Mouse (Mus musculus): Measurements from ENCODE around the gene Abracl. TPM values are rescaled to one million over a fixed set of nuclear protein-coding genes. Genes with fewer than 3 reads are reported as not detected.

The Abracl gene
- total RNA-seq (2021): 10 to 100 TPM; 31.5 to 32.7 TPM
- long read RNA-seq, transcript Abracl-201 (3 exons, 846 nt): major isoform, 8 of 9 reads
- long read RNA-seq, partial matches to known transcripts: 0 of 9 reads
- long read RNA-seq, other reads (novel, unspliced or antisense): 1 of 9 reads

DNA sequence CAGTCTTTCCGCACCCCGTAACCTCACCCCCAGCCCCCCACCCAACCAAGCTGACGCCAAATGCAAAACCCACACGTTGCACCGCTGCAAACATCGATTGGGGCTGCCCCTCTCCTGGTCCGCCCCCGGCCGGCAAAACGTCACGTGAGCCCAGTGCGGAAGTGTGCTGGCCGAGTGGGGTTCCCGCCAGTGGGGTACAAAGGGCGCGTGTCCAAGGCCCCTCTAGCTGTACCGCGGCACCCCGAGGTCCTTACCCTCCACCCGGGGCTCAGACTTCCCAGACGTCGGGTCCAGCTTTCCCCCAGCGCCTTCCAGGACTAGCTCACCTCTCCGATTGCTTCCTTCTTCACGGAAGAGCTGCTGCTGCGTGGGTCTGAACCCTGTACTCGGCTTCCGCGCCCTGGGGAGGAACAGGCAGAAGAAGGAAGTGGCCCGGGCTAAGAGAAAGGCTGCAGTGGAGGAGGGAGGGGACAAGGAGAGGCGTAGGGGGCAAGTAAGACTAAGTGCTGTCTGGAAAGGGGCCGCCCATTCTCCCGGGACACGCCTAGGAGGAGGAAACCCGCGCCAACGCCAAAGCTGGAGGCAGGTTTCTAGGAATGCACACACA is at the start of gene Abracl:
Gene Abracl (minus strand): TSS at position 548 of the 607 bp plus-strand sequence.
- peak in 1 of 2 experiments; percentile 62 for DNase-seq (ENCODE audit: low spot score in 2 of 2)

DNA sequence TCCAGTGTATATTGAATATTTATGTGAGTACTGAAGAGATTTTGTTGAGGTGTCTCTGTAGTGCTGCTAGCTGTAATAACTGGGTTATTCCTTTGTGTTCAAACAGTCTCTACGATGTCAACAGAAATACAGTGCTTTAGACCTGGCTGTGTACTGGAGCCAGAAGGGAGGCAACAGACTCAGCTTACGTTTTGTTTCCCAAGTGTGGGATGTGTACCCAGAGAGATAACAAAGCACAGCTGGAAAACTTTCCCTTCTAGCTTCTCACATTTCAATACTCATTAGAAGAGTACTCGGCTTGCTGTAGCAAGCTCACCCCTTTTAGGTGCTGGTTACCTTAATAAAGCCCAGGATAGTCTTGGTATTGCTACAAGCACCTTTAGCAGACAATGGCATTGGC is 49.8 kb upstream of the Abracl start:
- no peak for DNase-seq (ENCODE audit: low spot score in 2 of 2)

DNA sequence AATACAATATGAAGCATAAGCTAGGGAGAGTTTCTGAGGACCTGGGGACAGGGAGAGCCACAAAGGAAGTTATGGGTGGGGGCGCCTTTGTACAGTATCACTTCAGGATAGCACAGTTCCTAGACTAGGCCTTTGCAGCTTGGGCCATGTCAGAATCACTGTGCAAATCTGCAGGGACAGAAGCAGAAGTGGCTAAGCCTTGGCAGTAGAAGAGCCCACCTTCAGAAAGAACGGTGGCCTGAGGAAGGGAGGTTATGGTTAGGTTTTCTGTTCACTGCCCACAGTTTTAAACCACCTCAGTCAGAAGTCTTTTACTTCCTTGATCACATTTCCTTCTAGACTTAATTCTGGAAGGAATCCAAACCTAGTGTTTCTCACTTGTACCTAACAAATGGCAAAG is 47.5 kb upstream of the Abracl start:
- DNase-seq (ENCODE audit: low spot score in 2 of 2): no peak

DNA sequence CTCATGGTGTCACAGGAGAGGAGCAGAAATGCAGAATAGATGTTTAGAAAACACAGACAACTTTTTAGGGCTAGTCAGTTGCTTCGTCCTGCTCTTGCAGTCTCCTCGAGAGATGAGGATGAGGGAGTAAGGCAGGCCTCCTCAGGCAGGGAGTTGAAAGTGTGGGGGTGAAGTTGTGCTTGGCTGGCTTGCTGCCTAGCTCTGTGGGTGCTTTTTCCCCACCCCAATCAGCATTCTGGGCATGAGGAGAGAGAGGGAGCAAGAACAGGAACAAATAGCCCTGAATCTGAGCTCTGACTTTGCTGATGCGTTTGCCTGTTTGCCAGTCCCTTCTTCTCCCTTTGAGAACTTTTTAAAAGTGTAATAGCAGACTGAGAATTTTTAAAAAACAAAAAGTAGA is 47.1 kb upstream of the Abracl start:
- DNase-seq (ENCODE audit: low spot score in 2 of 2): peak; percentile 68 to 82

DNA sequence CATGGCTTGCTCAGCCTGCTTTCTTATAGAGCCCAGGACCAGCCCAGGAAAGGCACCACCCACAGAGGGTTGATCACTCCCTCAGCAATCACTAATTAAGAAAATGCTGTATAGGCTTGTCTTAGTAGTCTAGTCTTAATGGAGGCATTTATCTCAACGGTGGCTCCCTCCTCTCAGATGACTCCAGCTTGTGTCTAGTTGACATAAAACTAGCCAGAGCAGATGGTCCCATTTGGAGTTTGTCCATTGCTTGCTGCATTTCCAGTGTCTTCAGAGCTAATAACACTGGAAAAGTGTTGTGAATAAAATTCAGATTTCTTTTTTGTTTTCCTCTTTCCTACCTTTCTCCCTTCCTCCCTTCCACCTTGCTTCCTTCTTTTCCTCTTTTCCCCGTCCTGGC is 46.5 kb upstream of the Abracl start:
- DNase-seq (ENCODE audit: low spot score in 2 of 2): peak in 1 of 2 experiments; percentile 28

DNA sequence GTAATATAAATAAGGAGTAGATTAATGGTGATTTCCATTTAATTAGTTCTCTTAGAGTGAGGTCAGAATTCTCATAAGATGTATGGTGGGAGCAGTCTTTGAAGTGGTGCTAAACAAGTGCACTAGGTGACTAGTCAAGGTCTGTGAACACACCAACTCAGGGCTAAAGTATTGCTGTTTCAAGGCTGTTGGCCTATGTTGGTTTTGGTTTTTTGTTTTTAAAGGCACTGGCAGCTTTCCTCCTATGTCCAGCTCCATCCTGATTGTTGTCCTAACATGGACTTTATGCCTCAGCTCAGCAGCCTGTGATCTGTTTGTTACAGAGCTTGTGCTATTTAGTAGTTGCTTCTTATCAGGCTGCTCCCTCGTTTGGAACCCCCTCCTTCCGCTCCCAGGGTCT is 45.8 kb upstream of the Abracl start:
- DNase-seq (ENCODE audit: low spot score in 2 of 2): no peak

DNA sequence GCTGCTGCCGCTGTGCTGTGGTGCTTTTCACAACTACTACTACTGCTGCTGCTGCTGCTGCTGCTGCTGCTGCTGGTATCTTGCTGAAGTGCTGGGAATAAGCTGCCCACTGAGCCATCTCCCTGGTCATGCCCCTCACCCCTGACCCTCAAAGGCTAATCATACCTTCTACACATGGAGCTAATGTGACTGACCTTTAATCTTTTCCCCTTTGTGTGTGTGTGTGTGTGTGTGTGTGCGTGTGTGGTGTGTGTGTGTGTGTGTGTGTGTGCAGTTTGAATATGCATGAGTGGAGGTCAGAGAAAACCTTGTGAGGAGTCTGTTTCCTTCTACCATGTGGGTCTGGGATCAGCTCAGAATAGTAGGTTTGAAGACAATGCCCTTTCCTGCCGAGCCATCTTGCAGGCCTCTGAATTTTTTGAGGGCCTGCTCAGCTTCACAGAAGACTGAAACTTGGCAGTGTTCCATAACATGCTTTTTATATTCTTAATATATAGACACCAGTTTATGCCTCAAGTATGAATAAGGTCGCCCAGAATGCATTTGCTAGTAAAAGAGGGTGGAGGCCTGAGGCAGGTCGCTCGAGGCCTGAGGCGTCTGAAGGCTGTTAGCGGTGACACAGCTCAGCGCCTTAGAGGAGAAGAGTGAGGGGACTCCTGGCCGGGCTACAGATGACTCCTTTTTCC is 44.8 kb upstream of the Abracl start:
- DNase-seq (ENCODE audit: low spot score in 2 of 2): no peak

DNA sequence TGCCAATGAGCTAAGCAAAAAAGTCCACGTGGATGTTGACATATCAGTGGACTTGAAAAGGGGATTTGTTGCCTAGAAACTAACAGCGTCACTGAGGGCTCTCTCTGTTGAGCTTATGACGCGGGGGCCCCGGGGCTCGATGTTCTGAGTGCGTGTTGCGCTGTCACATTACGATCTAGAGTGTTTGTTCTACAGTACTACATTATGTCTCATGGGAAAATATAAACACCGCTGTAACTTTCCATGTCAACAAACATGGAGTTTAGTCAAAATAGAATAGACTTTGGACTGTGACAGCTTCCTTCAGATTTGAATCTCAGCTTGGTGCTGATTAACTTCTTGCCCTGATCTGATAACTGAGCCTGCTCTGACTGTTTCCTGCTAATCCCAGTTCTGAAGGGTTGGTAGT is 42.9 kb upstream of the Abracl start:
- no peak for DNase-seq (ENCODE audit: low spot score in 2 of 2)

DNA sequence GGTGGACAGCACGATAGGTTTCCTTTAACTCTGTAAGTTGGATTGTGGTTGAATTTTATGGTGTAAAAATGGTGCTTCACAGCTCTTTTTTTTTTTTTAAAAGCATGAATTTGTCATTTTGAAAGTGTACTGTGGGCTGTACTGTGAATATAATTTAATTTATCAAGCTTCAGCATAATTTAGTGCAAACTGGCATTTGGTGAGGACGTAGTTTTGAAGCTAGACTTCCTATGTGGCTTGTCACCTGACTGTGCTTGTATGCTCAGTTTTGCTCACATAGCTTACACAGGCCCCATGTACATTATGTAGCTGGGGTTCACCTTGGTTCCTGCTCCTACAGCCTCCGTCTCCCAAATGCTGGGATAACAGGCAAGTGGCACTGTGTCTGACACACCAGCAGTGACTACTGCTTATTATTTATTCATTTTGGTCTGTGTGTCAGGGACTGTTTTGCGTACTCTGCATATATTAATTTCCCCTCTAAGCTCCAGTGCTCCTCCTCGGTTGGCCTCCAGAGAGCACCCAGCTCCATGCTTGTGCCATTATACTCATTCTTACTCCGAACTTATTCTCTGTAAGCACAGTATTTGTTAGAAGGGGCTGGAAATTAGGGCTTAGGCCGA is 41.6 kb upstream of the Abracl start:
- DNase-seq (ENCODE audit: low spot score in 2 of 2): no peak

DNA sequence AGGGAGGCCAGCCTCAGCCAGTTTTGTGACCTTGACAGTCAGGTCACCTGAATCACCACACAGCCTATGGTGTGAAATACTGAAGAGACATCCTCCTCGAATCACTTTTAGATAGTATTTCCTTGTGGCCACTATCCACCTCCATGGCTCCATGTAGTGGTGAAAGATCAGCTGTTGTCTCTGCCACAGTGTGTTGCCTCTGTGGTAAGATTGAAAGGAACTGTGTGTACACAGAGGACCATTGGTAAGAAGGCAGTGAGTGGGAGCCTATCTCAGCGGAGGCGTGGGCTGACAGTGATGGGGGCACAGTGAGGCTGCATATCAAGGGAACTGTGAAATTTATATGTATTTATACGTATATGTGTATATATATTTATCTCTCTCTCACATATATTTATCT is 38.4 kb upstream of the Abracl start:
- no peak for DNase-seq (ENCODE audit: low spot score in 2 of 2)

DNA sequence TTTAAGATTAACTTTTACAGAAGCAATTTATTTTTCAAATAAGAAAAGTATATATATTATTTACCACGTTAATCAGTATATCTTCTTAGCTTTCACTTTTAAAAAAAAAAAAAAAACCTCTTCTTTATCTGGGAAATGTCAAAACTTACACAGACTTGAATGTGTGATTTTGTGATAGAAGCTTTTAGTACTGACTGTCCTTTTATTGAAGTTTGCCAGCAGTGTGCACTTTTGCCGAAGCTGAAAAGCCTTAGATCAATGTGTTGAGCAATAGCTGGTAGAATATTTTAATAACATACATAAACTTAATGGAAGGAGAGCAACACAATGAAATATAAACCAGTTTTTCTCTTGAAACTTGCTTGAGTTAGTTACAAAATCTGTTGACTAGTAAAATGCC is 37.7 kb upstream of the Abracl start:
- no peak for DNase-seq (ENCODE audit: low spot score in 2 of 2)

DNA sequence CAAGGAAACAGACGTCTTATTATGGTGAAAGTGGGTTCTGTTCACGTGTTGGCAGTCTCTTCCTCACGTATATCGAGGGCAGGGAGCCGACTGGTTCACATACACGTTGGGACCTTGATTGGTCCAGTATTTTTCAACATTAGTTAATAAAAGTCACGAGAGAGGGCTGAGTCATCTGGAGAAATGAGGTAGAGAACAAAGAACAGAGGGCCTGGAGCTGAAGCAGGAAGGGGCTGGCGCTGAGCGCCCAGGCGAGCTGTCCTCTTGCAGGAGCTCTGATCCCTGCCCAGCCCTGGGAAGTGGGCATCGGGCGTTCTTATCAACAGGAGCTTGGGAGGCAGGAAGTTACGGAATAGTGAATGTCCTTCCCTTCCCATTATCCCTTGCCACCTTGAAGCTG is 36.7 kb upstream of the Abracl start:
- DNase-seq (ENCODE audit: low spot score in 2 of 2): no peak

DNA sequence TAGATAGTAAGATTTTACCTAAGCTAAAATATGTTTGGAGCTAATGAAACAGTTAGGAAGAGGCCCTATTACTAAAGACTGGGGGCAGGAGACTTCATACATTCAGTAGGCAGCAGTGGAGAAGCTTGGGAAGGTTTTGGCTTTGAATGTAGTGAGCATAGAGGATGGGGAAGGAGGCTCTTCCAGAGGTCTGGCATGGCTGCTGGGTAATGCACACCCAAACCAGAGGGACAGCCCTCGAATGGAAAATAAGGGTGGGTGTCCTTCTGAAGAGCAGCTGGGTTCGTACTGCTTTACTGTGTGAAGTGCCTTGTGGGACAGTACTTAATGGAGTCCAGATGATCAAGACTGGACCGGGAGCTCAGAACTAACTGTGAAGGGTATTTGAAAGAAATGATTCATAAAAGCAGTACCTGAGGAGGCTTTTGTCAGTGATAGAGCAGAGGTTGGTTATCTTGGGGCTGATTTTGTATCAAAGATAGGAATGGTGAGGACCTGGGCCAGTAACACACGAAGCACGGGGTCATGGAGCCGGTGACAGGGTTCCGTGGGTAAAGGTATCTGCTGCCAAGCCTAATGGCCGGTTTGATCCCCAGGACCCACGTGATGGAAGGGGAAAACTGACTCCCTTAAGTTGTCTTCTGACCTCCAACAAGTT is 35.7 kb upstream of the Abracl start:
- DNase-seq (ENCODE audit: low spot score in 2 of 2): no peak

DNA sequence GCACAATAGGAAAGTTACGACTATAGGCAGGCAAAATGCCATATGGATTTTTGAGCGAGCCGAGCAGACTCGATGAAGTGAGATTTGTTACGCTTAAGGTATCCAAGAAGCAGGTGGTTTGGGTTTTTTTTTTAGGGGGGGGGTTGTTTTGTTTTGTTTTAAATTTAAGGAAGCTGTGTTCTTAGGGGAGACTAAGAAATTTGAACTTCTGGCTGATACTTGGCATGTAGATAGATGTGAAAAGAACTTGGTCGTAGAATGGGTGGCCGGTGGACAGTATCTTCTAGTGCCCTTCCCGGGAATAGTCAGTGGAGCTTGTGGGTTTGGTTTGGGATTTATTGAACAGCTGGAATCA is 33.3 kb upstream of the Abracl start:
- DNase-seq (ENCODE audit: low spot score in 2 of 2): no peak

DNA sequence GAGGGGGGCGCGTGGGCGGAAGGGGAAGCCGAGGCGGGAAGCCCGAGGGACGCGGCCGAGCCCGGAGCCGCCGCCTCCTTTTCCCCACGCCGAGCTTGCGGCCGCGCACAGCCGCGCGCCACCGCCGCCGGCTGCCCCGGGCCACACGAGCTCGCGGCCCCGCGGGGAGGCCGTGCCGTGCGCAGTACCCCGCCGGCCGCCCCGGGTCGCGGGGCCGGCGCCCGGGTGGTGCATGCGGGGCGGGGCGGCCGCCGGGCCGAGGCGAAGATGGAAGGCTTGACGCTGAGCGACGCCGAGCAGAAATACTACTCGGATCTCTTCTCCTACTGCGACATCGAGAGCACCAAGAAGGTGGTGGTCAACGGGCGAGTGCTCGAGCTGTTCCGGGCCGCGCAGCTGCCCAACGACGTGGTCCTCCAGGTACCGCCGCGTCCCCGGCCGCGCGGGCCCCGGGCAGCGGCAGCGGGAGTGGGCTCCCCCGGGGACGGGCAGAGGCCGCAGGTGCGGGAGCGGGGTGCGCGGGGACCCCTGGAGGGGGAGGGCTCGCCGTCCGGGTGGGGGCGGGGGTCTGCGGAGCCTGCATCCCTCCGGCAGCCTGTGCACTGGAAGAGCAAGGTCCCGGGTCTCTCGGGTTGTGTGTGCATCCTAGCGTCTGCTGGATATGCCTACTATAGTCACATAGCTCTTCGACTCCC is 32.8 kb upstream of the Abracl start, which contains the start of gene Reps1:
Gene Reps1 (plus strand): TSS at position 166 of the 695 bp plus-strand sequence.
- DNase-seq (ENCODE audit: low spot score in 2 of 2): peak in 1 of 2 experiments; percentile 35

DNA sequence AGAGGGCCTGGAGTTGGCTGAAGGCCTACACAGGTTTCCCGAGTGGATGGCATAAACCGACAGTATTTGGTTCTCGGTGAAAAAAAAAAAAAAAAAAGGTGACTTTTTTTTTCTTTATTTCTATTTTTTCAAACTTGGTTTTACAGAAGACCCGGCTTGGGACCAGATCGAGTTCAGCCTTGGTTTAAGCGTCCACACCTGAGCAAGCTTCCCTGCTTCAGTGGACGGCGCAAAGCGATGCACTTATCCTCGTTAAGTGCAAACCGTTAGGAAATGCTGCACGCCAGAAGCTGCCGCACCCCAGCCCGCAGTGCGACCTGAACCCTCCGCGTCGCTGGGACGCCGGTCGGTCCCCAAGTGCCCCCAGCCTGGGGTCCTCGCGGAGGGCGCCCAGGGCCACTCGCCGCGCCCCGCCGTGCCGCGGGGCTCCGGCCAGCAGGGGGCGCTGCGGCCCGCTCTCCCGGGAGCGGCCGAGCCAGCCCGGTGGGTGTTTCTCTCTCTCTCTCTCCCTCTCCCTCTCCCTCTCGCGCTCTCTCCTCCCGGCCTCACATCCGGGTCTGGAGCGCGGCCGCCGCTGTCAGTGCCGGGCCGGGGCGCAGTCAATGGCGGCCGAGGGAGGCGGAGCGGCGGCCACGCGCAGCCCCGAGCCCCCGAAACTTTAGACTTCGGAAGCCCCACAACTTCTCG is 32.1 kb upstream of the Abracl start:
- DNase-seq (ENCODE audit: low spot score in 2 of 2): peak; percentile 72 to 86

DNA sequence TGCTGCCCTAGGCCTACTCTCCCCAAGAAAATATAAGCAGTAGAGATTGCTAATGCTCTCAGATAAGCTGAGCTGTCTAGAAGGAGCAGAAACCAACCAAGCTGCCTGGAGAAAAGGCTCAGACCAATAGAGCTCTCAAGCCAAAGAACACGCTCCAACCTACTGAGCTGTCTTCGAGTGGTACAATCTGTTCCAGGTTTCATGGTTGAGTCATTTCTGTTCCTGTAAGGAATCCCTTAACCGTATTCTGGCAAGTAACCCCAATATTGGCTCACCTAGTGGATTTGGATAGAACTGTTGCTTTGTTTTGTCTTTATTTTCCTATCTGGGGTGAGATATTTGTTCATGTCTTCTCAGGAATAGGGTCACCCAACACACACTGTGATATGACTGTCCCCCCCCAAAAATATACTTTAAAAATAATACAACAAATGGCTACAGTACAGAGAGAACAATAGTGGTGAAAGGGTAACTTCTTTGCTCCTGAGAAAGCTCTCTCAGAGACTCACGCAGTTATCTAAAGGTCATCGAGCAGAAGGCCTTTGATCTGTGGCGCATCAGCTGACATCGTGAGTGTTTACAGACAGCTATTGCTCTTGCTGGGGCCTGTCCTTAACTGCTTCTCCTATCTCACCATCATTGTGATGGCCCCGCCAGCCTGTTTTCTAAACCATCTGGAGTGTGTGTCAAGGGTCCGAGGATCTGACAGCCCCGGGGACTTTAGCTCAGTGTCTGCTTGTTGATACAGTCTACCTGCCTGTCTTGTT is 24.5 kb upstream of the Abracl start:
- DNase-seq (ENCODE audit: low spot score in 2 of 2): no peak

DNA sequence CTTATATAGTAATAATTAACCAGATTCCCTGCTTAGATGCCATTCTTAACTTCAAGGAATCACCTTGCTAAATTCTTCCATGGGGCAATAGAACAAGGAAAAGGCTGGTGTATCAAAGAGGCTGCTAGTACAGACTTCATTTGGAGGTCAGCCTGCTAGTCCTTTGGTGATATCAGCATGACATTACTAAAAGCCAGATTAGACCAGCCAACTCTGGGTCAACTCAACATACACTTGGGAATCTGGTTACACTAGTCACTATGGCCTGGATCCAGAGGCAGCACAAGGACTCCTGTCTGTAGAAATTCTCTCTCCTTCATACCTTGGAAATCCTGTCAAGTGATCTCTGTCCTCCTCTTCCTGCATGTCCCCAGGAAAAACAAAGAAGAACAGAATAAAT is 23.3 kb upstream of the Abracl start:
- DNase-seq (ENCODE audit: low spot score in 2 of 2): no peak

DNA sequence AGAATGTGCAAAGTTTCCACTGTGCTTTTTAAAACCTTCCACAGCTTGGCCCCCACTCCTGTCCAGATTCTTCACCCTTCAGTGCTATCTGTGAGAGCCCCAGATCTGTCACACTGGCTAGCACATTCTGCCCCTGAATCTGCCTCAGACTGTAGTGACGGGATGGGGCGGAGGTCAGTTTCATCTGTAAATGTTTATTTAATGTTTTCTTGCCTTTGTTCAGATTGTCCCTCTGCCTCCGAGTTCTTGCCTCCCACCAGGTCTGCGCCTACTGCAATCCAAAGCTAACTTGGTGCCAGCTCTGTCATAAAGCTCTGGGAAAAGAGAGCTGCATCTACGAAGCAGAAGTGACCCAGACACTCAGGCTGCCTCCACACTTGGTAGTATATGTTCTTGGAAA is 13.8 kb upstream of the Abracl start:
- no peak for DNase-seq (ENCODE audit: low spot score in 2 of 2)

DNA sequence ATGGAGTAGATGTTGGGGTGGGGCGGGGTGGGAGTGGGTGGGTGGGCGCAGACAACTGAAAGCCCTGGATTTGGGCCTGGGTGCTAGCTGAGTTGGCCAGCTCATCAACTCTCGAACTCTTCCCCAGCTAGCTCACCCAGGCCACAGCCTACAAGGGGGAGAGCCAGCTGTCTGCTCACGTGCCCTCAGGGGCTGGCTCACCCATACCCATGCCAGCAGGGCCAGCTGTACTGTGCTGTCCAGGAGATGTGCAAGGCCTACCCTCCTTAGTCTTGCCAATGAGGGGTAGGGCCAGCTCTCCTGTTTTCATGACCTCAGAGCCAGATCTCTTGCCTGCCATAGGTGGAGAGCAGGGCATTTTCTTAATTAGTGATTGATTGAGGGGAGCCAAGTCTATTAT is 11.3 kb upstream of the Abracl start:
- no peak for DNase-seq (ENCODE audit: low spot score in 2 of 2)
